Mouse (Mus musculus) stomach, postnatal 0 days (tissue): ENCODE measurements around the gene Senp1.

Experiments used
- CTCF ChIP-seq: IDR thresholded peaks from 2 replicates; pipeline ENCODE4 v1.5.1; 2016; ENCODE audit warnings: antibody characterized with exemption, low read depth, mild to moderate bottlenecking, moderate library complexity
- EP300 ChIP-seq: optimal IDR thresholded peaks from 2 replicates; pipeline ENCODE3; 2016; ENCODE audit warnings: antibody characterized with exemption

- TF ChIP-seq CTCF = no peak
- TF ChIP-seq EP300 = no peak
Measured at GRCm38 (mm10) chr15:98134034-98134433, 40.5 kb upstream of the Senp1 start.
